Mouse (Mus musculus) frontal cortex, postnatal 25 days (tissue): Measurements from ENCODE around the gene Dppa2.
"Not testable (repeated sequence)": the region's sequence is repeated elsewhere in the genome, so short reads cannot be mapped to it uniquely, and the experiment has no call there.

Source experiments
- DNase-seq, 2 experiments: peaks; one replicate each; pipeline ENCODE4 v3.0.0; 2022; ENCODE audit warnings: low spot score in 2 of 2

Dppa2 gene

GRCm38 (mm10) chr16:48303509-48303908 lies at the start of gene Dppa2:
Gene Dppa2, plus strand, starts transcription at chr16:48303908.
- no peak for DNase-seq

GRCm38 (mm10) chr16:48254584-48254983 lies 49.1 kb upstream of the Dppa2 start:
- no peak for DNase-seq

GRCm38 (mm10) chr16:48259519-48259918 lies 44.2 kb upstream of the Dppa2 start:
- no peak for DNase-seq

GRCm38 (mm10) chr16:48262901-48263300 lies 40.8 kb upstream of the Dppa2 start:
- DNase-seq: no peak

GRCm38 (mm10) chr16:48265856-48266255 lies 37.9 kb upstream of the Dppa2 start:
- DNase-seq: no peak

- no peak for DNase-seq
Measured at GRCm38 (mm10) chr16:48276940-48277339, 26.8 kb upstream of the Dppa2 start.

- DNase-seq: no peak
Measured at GRCm38 (mm10) chr16:48280883-48281282, 22.8 kb upstream of the Dppa2 start.

GRCm38 (mm10) chr16:48282801-48283200 lies 20.9 kb upstream of the Dppa2 start:
- no peak for DNase-seq

GRCm38 (mm10) chr16:48283517-48283916 lies 20.2 kb upstream of the Dppa2 start, which contains the start of gene Dppa4:
Gene Dppa4, plus strand, starts transcription at chr16:48283733.
- DNase-seq: no peak

GRCm38 (mm10) chr16:48285517-48285916 lies 18.2 kb upstream of the Dppa2 start:
- no peak for DNase-seq

- DNase-seq: no peak
Measured at GRCm38 (mm10) chr16:48297384-48298136, 6.1 kb upstream of the Dppa2 start.

- no peak for DNase-seq
Measured at GRCm38 (mm10) chr16:48299884-48300283, 3.8 kb upstream of the Dppa2 start.

GRCm38 (mm10) chr16:48303983-48304382 lies 275 bp downstream of the Dppa2 start:
- DNase-seq: no peak

GRCm38 (mm10) chr16:48308916-48309315 lies 5.2 kb downstream of the Dppa2 start:
- not testable (repeated sequence) for DNase-seq

GRCm38 (mm10) chr16:48309912-48310630 lies 6.4 kb downstream of the Dppa2 start:
- DNase-seq: no peak

GRCm38 (mm10) chr16:48315294-48315693 lies 11.6 kb downstream of the Dppa2 start:
- no peak for DNase-seq

- DNase-seq: no peak
Measured at GRCm38 (mm10) chr16:48320781-48321180, 17.1 kb downstream of the Dppa2 start.

GRCm38 (mm10) chr16:48323133-48323532 lies 19.4 kb downstream of the Dppa2 start:
- no peak for DNase-seq

GRCm38 (mm10) chr16:48323602-48324345 lies 20.1 kb downstream of the Dppa2 start:
- no peak for DNase-seq

GRCm38 (mm10) chr16:48326903-48327302 lies 23.2 kb downstream of the Dppa2 start:
- DNase-seq: no peak

GRCm38 (mm10) chr16:48328420-48328819 lies 24.7 kb downstream of the Dppa2 start:
- no peak for DNase-seq

- DNase-seq: no peak
Measured at GRCm38 (mm10) chr16:48331822-48332221, 28.1 kb downstream of the Dppa2 start.
